Mouse (Mus musculus) activated CD4-positive, CD25-positive, alpha-beta regulatory T cell, adult 4 months (primary cell): ENCODE results near the gene Rsbn1l. TPM values are rescaled to one million over a fixed set of nuclear protein-coding genes. Genes with fewer than 3 reads are reported as not detected.

ENCODE experiments used
- ATAC-seq: one replicate; pipeline ENCODE4 v1.8.0; 2017
- polyA plus RNA-seq, 2 experiments: library from polyadenylated mRNA; unstranded; fragments of 100-300 nt; shearing (Covaris generic); gene quantifications; one replicate each; pipeline ENCODE4 v1.2.1; 2017

The Rsbn1l gene
- polyA plus RNA-seq = 10 to 100 TPM; 27.9 to 38.5 TPM

- no peak for ATAC-seq
Observed at GRCm38 (mm10) chr5:20956298-20956697, at the start of gene Rsbn1l. TSS of gene Rsbn1l (minus strand) at chr5:20956398.

- ATAC-seq = peak; percentile 98
Observed at GRCm38 (mm10) chr5:21002723-21003122, 46.5 kb upstream of the Rsbn1l start.

GRCm38 (mm10) chr5:21001622-21002315 is 45.6 kb upstream of the Rsbn1l start:
- ATAC-seq = no peak

- no peak for ATAC-seq
Observed at GRCm38 (mm10) chr5:20998427-20998826, 42.2 kb upstream of the Rsbn1l start.

- no peak for ATAC-seq
Observed at GRCm38 (mm10) chr5:20997555-20997954, 41.4 kb upstream of the Rsbn1l start.

- no peak for ATAC-seq
Observed at GRCm38 (mm10) chr5:20990062-20990809, 34.0 kb upstream of the Rsbn1l start.

GRCm38 (mm10) chr5:20986271-20986670 is 30.1 kb upstream of the Rsbn1l start:
- no peak for ATAC-seq

- ATAC-seq = no peak
Observed at GRCm38 (mm10) chr5:20983505-20983904, 27.3 kb upstream of the Rsbn1l start.

- no peak for ATAC-seq
Observed at GRCm38 (mm10) chr5:20974690-20975089, 18.5 kb upstream of the Rsbn1l start.

GRCm38 (mm10) chr5:20973999-20974398 is 17.8 kb upstream of the Rsbn1l start:
- no peak for ATAC-seq

- no peak for ATAC-seq
Observed at GRCm38 (mm10) chr5:20973069-20973468, 16.9 kb upstream of the Rsbn1l start.

GRCm38 (mm10) chr5:20968963-20969362 is 12.8 kb upstream of the Rsbn1l start:
- ATAC-seq = peak; percentile 71

- ATAC-seq = no peak
Observed at GRCm38 (mm10) chr5:20968493-20968892, 12.3 kb upstream of the Rsbn1l start.

GRCm38 (mm10) chr5:20967942-20968341 is 11.7 kb upstream of the Rsbn1l start:
- no peak for ATAC-seq

- no peak for ATAC-seq
Observed at GRCm38 (mm10) chr5:20964446-20964845, 8.2 kb upstream of the Rsbn1l start.

- no peak for ATAC-seq
Observed at GRCm38 (mm10) chr5:20963295-20963694, 7.1 kb upstream of the Rsbn1l start.

GRCm38 (mm10) chr5:20960927-20961326 is 4.7 kb upstream of the Rsbn1l start:
- no peak for ATAC-seq

GRCm38 (mm10) chr5:20955114-20955835 is 923 bp downstream of the Rsbn1l start:
- ATAC-seq = peak; percentile 65

GRCm38 (mm10) chr5:20952337-20952925 is 3.8 kb downstream of the Rsbn1l start:
- no peak for ATAC-seq

GRCm38 (mm10) chr5:20951666-20952281 is 4.4 kb downstream of the Rsbn1l start:
- ATAC-seq = peak; percentile 89

GRCm38 (mm10) chr5:20950855-20951650 is 5.1 kb downstream of the Rsbn1l start:
- peak; percentile 6 for ATAC-seq

GRCm38 (mm10) chr5:20950516-20950854 is 5.7 kb downstream of the Rsbn1l start:
- no peak for ATAC-seq
